17 mouse cellular contexts compared by ENCODE assay signal in genomic region chr4:95611390-95611789, GRCm38 (mm10).
"Had no signal": no experiment of that assay in that cellular context is flagged by ENCODE, and none has a peak within 500 bp of the region (broad histone marks: within the 10 kb centered on the region; RNA-seq: fewer than 3 reads in every experiment).

No protein-coding gene starts in this region.

- H3K27me3 ChIP-seq: liver, embryonic 15.5 days; midbrain, embryonic 13.5 days; neural tube, embryonic 15.5 days had no signal

- H3K36me3 ChIP-seq: limb, embryonic 10.5 days; liver, embryonic 15.5 days; midbrain, embryonic 13.5 days; neural tube, embryonic 15.5 days had no signal

- H3K9ac ChIP-seq: liver, embryonic 15.5 days; midbrain, embryonic 13.5 days; neural tube, embryonic 15.5 days had no signal

- ATAC-seq: lung, postnatal 0 days; midbrain, embryonic 13.5 days had no signal

- H3K27ac ChIP-seq: layer of hippocampus, adult 2 months; left cerebral cortex, adult 2 months; limb, embryonic 10.5 days; liver, embryonic 15.5 days; midbrain, embryonic 13.5 days; neural tube, embryonic 15.5 days; stomach, postnatal 0 days had no signal

- H3K4me3 ChIP-seq: layer of hippocampus, adult 2 months; left cerebral cortex, adult 2 months; limb, embryonic 10.5 days; liver, embryonic 15.5 days; midbrain, embryonic 13.5 days; neural tube, embryonic 15.5 days had no signal

- H3K4me2 ChIP-seq: liver, embryonic 11.5 days; liver, embryonic 15.5 days; midbrain, embryonic 13.5 days; neural tube, embryonic 15.5 days had no signal

- H3K4me1 ChIP-seq: limb, embryonic 10.5 days; liver, embryonic 15.5 days; midbrain, embryonic 13.5 days; neural tube, embryonic 15.5 days had no signal

- H3K9me3 ChIP-seq: limb, embryonic 10.5 days; liver, embryonic 15.5 days; midbrain, embryonic 13.5 days; neural tube, embryonic 15.5 days had no signal

- DNase-seq: kidney, postnatal 10 days; kidney, postnatal 4 days; lung, adult 2 months; lung, postnatal 36 days; right cerebral cortex, adult 18-20 months; right cerebral cortex, postnatal 25 days; thymus, adult 18-20 months; thymus, postnatal 14 days had no signal
